Mouse (Mus musculus): Measurements from ENCODE around the gene Rfx5. TPM values are rescaled to one million over a fixed set of nuclear protein-coding genes. Genes with fewer than 3 reads are reported as not detected.
A peak's percentile ranks its signal among the peaks of the same experiment; 100 is the strongest.
"Not testable (repeated sequence)": the region's sequence is repeated elsewhere in the genome, so short reads cannot be mapped to it uniquely, and the experiment has no call there.

Rfx5 gene
- polyA plus RNA-seq, 1 experiment from 2014 or later, result 10.0 TPM

- H3K4me1 ChIP-seq (ENCODE audit: insufficient read depth, low read length), result peaks cover 14% of the 10 kb centered on the region
- H3K4me2 ChIP-seq (replicated peaks; ENCODE audit: low read depth, low read length), result no peak overlapping the region
- 25% methylated on average over 3 of the region's 3 CpGs for WGBS
- H3K9me3 ChIP-seq (ENCODE audit: low read length), result no peaks in the 10 kb centered on the region
- H3K4me3 ChIP-seq (ENCODE audit: low read length), result no peak overlapping the region
- no peak overlapping the region for H3K27ac ChIP-seq (ENCODE audit: low read length)
- no peak for ATAC-seq (ENCODE audit: low FRiP score, low TSS enrichment)
- no peaks in the 10 kb centered on the region for H3K27me3 ChIP-seq (ENCODE audit: insufficient read depth, low read length)
- H3K36me3 ChIP-seq (ENCODE audit: insufficient read depth, low read length), result no peaks in the 10 kb centered on the region
- H3K9ac ChIP-seq (replicated peaks; ENCODE audit: low read length), result no peak overlapping the region
Measured at GRCm38 (mm10) chr3:94922333-94922732, 31.5 kb upstream of the Rfx5 start.

- H3K9me3 ChIP-seq (ENCODE audit: low read length), result no peaks in the 10 kb centered on the region
- H3K27ac ChIP-seq (ENCODE audit: low read length), result no peak overlapping the region
- no peak for ATAC-seq (ENCODE audit: low FRiP score, low TSS enrichment)
- 0 out of 2 replicates have a peak, but pooled peaks cover 4% of the 10 kb centered on the region for H3K4me1 ChIP-seq (ENCODE audit: insufficient read depth, low read length)
- no peaks in the 10 kb centered on the region for H3K27me3 ChIP-seq (ENCODE audit: insufficient read depth, low read length)
- no peaks in the 10 kb centered on the region for H3K36me3 ChIP-seq (ENCODE audit: insufficient read depth, low read length)
- no peak overlapping the region for H3K9ac ChIP-seq (replicated peaks; ENCODE audit: low read length)
- no peak overlapping the region for H3K4me2 ChIP-seq (replicated peaks; ENCODE audit: low read depth, low read length)
- WGBS, result 22% methylated on average over 8 of the region's 8 CpGs
- no peak overlapping the region for H3K4me3 ChIP-seq (ENCODE audit: low read length)
Measured at GRCm38 (mm10) chr3:94924688-94925087, 29.2 kb upstream of the Rfx5 start.

- H3K36me3 ChIP-seq (ENCODE audit: insufficient read depth, low read length); H3K27ac ChIP-seq (ENCODE audit: low read length); ATAC-seq (ENCODE audit: low FRiP score, low TSS enrichment); H3K9ac ChIP-seq (replicated peaks; ENCODE audit: low read length); H3K4me2 ChIP-seq (replicated peaks; ENCODE audit: low read depth, low read length); H3K9me3 ChIP-seq (ENCODE audit: low read length); H3K4me3 ChIP-seq (ENCODE audit: low read length); H3K27me3 ChIP-seq (ENCODE audit: insufficient read depth, low read length); H3K4me1 ChIP-seq (ENCODE audit: insufficient read depth, low read length): not testable (repeated sequence)
- WGBS, result 48% methylated on average over 4 of the region's 4 CpGs
Measured at GRCm38 (mm10) chr3:94926301-94926736, 27.6 kb upstream of the Rfx5 start.

GRCm38 (mm10) chr3:94928979-94929378 is 24.9 kb upstream of the Rfx5 start:
- not testable (repeated sequence) for H3K27me3 ChIP-seq (ENCODE audit: insufficient read depth, low read length); H3K4me3 ChIP-seq (ENCODE audit: low read length); H3K9me3 ChIP-seq (ENCODE audit: low read length); ATAC-seq (ENCODE audit: low FRiP score, low TSS enrichment); H3K36me3 ChIP-seq (ENCODE audit: insufficient read depth, low read length); H3K4me2 ChIP-seq (replicated peaks; ENCODE audit: low read depth, low read length); H3K9ac ChIP-seq (replicated peaks; ENCODE audit: low read length); H3K27ac ChIP-seq (ENCODE audit: low read length)
- WGBS, result 79% methylated on average over 2 of the region's 4 CpGs
- H3K4me1 ChIP-seq (ENCODE audit: insufficient read depth, low read length), result peaks cover 15% of the 10 kb centered on the region

- not testable (repeated sequence) for H3K36me3 ChIP-seq (ENCODE audit: insufficient read depth, low read length); H3K4me3 ChIP-seq (ENCODE audit: low read length); H3K9me3 ChIP-seq (ENCODE audit: low read length); H3K27me3 ChIP-seq (ENCODE audit: insufficient read depth, low read length); H3K4me2 ChIP-seq (replicated peaks; ENCODE audit: low read depth, low read length); H3K9ac ChIP-seq (replicated peaks; ENCODE audit: low read length)
- peak overlapping the region; percentile 48; the same call in 1 of the 2 replicates for H3K27ac ChIP-seq (ENCODE audit: low read length)
- H3K4me1 ChIP-seq (ENCODE audit: insufficient read depth, low read length), result peaks cover 11% of the 10 kb centered on the region
- 0 out of 2 replicates have a peak, but pooled peaks have one; percentile 12 for ATAC-seq (ENCODE audit: low FRiP score, low TSS enrichment)
- WGBS, result 41% methylated on average over 7 of the region's 7 CpGs
Measured at GRCm38 (mm10) chr3:94930386-94931266, 23.2 kb upstream of the Rfx5 start.

- H3K4me2 ChIP-seq (replicated peaks; ENCODE audit: low read depth, low read length); H3K9me3 ChIP-seq (ENCODE audit: low read length); ATAC-seq (ENCODE audit: low FRiP score, low TSS enrichment); H3K9ac ChIP-seq (replicated peaks; ENCODE audit: low read length); H3K36me3 ChIP-seq (ENCODE audit: insufficient read depth, low read length); H3K27ac ChIP-seq (ENCODE audit: low read length); H3K4me3 ChIP-seq (ENCODE audit: low read length); H3K27me3 ChIP-seq (ENCODE audit: insufficient read depth, low read length): not testable (repeated sequence)
- WGBS, result 81% methylated on average over 10 of the region's 10 CpGs
- peaks cover 11% of the 10 kb centered on the region for H3K4me1 ChIP-seq (ENCODE audit: insufficient read depth, low read length)
Measured at GRCm38 (mm10) chr3:94931427-94932082, 22.3 kb upstream of the Rfx5 start.

GRCm38 (mm10) chr3:94932279-94932678 is 21.6 kb upstream of the Rfx5 start:
- peak overlapping the region; percentile 95 for H3K27ac ChIP-seq (ENCODE audit: low read length)
- H3K4me2 ChIP-seq (replicated peaks; ENCODE audit: low read depth, low read length), result peak overlapping the region; percentile 49
- not testable (repeated sequence) for H3K36me3 ChIP-seq (ENCODE audit: insufficient read depth, low read length); H3K9me3 ChIP-seq (ENCODE audit: low read length); ATAC-seq (ENCODE audit: low FRiP score, low TSS enrichment); H3K4me3 ChIP-seq (ENCODE audit: low read length); H3K27me3 ChIP-seq (ENCODE audit: insufficient read depth, low read length); H3K9ac ChIP-seq (replicated peaks; ENCODE audit: low read length)
- WGBS, result 32% methylated on average over 2 of the region's 2 CpGs
- H3K4me1 ChIP-seq (ENCODE audit: insufficient read depth, low read length), result peaks cover 11% of the 10 kb centered on the region

- H3K36me3 ChIP-seq (ENCODE audit: insufficient read depth, low read length), result no peaks in the 10 kb centered on the region
- ATAC-seq (ENCODE audit: low FRiP score, low TSS enrichment), result peak; percentile 88
- WGBS, result 4% methylated on average over 16 of the region's 16 CpGs
Measured at GRCm38 (mm10) chr3:94932809-94933564, 20.9 kb upstream of the Rfx5 start, which contains the start of gene Selenbp1. Gene Selenbp1 (plus strand): TSS chr3:94933056.

GRCm38 (mm10) chr3:94933604-94934003 is 20.3 kb upstream of the Rfx5 start:
- WGBS, result no CpG with 5 or more reads among the region's 2 CpGs
- H3K36me3 ChIP-seq (ENCODE audit: insufficient read depth, low read length); ATAC-seq (ENCODE audit: low FRiP score, low TSS enrichment); H3K9ac ChIP-seq (replicated peaks; ENCODE audit: low read length); H3K27me3 ChIP-seq (ENCODE audit: insufficient read depth, low read length); H3K9me3 ChIP-seq (ENCODE audit: low read length): not testable (repeated sequence)
- peak overlapping the region; percentile 60 for H3K27ac ChIP-seq (ENCODE audit: low read length)
- peak overlapping the region; percentile 49 for H3K4me2 ChIP-seq (replicated peaks; ENCODE audit: low read depth, low read length)
- H3K4me1 ChIP-seq (ENCODE audit: insufficient read depth, low read length), result peaks cover 11% of the 10 kb centered on the region
- H3K4me3 ChIP-seq (ENCODE audit: low read length), result peak overlapping the region; percentile 47; the same call in 1 of the 2 replicates

More at GRCm38 (mm10) chr3:94932809-94933564, 20.9 kb upstream of the Rfx5 start, which contains the start of gene Selenbp1:
- Histone ChIP-seq H3K27me3 (ENCODE audit: insufficient read depth, low read length) (no peaks in the 10 kb centered on the region), H3K4me2 (replicated peaks; ENCODE audit: low read depth, low read length) (peak within 1 kb of the TSS; percentile 49), H3K9me3 (ENCODE audit: low read length) (no peaks in the 10 kb centered on the region), H3K4me1 (ENCODE audit: insufficient read depth, low read length) (peaks cover 11% of the 10 kb centered on the region), H3K4me3 (ENCODE audit: low read length) (peak within 1 kb of the TSS; percentile 47), H3K9ac (replicated peaks; ENCODE audit: low read length) (peak within 1 kb of the TSS; percentile 63; the same call in 1 of the 2 replicates), H3K27ac (ENCODE audit: low read length) (peak within 1 kb of the TSS; percentile 95)
